Mouse (Mus musculus): ENCODE data around the gene Neurl2. TPM values are rescaled to one million over a fixed set of nuclear protein-coding genes. Genes with fewer than 3 reads are reported as not detected.
"Not testable (repeated sequence)": the region's sequence is repeated elsewhere in the genome, so short reads cannot be mapped to it uniquely, and the experiment has no call there.

Neurl2 gene
- total RNA-seq, 2 experiments from 2014 or later, result 33.3 to 34.0 TPM

DNA sequence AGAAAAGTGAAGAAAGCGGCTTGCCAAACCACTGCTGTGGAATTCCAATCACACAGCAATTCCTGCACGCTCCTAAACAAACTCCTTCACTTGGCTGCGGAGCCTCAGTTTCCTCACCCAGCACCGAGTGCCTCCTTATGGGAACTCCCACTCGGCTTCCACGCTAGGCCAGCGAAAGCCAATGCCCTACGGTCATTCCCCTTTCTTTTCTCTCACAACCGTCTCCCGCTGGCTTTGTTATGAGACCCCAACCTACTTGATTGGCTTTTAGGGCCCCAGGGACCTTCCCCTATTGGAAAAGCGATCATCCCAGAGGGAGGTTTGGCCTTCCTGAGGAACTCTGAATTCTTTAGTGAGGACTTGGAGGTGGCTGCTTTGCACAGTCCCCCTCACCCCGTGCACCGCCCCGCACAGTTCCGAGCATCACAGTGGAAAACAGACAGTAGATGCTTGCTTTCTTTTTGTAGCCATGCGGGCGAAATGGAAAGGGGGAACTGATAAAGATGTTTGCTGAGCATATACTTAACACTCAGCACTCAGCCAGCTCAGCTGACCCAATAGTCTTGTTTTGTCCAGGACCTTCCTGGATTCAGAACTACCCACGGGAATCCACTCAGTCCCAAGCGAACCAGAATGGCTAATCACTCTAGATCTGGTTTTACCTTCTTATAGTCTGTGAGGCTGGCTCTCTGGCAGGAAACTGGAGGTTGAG is 24.7 kb upstream of the Neurl2 start:
- no peak for DNase-seq

DNA sequence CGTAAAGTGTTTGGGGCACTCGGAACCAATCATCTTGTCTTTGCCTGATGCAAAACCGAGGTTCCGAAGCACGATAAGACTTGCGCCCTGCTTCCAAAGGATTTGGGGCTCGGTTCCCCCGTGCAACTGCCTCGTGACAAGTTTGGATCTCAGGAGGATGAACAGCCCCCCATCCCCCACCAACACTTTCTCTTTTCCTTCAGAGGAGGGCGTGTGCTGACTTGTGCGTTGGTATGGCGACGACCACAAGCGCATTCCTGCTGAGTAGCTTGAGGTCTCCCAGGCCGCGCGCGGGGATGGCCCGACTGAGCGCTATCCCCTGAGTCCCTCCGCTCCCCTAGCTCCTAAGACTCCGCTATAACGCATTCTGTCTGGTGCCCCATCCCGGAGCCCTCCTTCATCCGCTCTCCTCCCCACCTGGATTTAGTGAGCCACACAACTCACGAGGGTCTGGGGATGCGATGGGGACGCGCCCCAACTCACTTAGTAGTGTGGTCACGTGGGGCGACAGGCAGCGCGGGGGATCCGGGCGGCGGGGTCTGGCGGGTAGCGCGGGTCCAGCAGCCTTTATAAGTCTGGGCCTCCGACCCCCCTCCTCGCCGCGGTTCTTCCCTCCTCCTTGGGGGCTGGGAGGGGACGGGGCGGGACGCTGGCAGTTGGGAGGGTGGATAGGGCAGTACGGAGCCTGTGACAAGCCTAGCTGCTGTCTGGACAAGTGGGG is 24.0 kb upstream of the Neurl2 start, which contains the start of gene Pltp:
Gene Pltp, minus strand, starts transcription at position 611 of the 721 bp plus-strand sequence.
- DNase-seq, result peak; percentile 53

DNA sequence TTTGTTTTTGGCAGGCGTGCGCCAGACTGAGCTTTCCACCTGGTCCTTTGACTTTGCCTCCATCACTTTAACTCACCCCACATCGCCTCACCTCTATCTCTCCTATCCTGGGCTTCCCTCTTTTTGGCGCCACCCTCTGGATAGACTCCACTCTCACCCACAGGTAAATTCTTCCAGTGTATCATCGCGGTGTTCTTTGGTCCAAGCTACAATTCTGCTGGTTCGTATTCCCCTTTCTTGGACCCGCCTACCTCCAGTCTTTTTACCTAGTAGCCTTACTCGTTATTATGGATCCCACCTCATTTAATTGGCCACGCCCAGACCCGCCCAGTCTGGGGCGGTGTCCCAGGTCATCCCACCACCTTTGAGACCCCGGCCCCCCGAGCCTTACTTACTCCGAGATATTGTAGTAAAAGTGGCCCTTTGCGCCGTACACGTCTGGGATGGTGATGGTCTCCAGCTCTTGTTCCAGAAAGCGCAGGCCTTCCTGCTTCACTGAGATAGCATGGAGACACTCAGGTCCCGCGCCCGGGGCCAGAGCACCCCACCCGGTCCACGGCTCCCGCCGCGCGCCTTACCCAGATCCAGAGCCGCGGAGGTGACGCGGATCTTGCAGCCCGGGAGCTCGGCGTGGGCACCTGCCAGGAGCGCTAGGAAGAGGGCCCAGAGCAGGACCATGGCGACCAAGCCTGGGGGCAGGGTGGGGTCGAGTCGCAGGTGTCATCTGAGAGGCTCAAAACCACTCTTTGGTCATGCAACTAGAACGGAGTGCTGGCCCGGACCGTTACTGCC is 23.2 kb upstream of the Neurl2 start:
- no peak for DNase-seq

DNA sequence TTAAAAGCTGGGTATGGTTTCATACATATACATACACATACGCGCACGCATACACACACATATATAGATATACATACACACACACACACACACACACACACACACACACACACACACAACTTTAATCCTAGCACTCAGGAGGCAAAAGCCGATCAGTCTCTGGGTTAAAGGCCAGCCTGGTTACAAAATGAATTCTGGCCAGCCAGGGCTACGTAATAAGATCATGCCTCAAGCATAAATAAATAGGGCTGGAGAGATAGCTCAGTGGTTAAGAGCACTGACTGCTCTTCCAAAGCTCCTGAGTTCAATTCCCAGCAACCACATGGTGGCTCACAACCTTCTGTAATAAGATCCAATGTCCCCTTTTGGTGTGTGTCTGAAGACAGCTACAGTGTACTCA is 22.3 kb upstream of the Neurl2 start:
- not testable (repeated sequence) for DNase-seq

DNA sequence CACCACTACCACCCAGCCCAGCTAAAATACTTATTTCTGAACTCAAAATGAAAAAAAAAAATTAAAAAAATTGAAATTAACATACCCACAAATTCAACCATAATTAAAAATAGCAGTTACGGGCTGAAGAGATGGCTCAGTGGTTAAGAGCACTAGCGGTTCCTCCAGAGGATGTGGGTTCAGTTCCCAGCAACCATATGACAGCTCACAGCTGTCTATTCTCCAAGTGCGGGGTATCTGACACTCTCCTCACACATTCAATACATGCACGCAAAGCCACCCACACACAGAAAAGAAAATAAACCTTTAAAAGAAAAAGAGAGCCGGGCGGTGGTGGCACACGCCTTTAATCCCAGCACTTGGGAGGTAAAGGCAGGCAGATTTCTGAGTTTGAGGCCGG is 16.8 kb upstream of the Neurl2 start:
- no peak for DNase-seq

DNA sequence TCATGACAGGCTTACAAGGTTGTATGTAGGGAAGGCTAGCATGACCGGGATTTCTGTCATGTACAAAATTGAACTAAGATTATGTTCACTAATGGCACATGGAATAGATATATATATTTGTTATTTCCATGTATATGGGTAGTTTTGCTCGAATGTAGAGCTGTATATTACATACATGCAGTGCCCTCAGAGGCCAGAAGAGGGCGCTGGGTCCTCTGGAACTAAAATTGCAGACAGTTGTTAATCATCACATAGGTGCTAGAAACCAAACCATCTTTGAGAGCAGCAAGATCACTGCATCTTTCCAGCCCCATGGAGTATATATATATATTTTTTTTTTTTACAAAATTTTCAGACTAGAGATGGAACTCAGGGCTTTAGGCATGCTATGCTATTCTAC is 12.5 kb upstream of the Neurl2 start:
- DNase-seq, result no peak

DNA sequence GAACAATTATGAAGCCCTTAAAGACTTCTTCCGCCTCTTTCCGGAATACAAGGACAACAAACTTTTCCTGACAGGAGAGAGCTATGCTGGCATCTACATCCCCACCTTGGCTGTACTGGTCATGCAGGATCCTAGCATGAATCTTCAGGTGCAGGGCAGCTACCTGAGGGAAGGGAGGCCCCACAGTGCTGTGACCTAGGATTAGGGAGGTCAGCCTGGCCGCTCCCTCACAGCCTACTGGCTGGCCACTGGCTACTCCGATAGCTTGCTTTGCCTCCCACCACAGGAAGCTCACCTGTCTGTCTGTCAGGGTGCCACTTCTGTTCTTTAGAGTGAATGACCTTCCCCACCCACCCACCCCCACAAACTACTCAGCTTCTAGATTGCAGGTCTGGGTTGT is 1.9 kb upstream of the Neurl2 start:
- DNase-seq, result no peak

DNA sequence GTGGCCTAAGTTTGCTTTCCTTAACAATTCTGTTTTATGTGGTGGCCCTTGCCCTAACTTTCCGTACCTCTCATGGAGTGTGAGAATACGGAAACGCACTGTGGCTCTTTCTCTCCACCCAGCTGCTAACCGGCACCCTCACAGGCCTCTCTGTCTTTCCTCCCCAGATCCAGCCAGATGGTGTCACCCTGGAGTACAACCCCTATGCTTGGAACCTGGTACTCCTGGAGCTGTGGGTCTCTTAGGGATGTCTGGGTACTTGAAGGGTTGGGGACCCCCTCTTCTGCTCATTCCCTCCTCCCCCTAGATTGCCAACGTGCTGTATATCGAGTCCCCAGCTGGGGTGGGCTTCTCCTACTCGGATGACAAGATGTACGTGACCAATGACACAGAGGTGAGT is 1.3 kb upstream of the Neurl2 start:
- DNase-seq, result no peak

DNA sequence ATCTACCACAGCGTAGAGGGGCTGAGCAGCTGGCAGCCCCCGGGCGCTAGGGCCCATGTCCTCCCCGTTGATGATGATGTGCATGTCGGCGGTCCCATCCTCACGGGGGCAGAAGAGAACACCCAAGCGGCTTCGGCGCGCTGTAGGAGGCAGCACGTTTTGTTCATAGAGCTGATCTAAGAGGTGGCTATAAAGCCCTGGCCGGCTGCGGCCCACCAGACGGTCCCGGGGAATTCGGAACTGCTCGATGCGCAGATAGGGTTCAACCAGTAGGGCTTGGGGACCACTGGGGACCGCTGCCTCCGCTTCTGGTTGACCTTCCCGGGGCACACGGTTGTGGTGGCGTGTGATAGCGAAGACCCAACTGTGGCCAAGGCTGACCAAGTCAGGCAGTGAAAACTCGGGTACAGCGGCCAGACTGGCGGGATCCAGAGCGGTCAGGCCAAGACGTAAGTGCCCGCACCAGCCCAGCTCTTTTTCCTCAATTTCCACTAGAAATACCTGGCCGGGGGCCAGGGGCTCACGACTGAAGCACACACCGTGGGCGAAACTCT is 431 bp downstream of the Neurl2 start, which contains the start of gene Ctsa:
Gene Ctsa, plus strand, starts transcription at position 126 of the 554 bp plus-strand sequence.
- DNase-seq, result peak; percentile 85

DNA sequence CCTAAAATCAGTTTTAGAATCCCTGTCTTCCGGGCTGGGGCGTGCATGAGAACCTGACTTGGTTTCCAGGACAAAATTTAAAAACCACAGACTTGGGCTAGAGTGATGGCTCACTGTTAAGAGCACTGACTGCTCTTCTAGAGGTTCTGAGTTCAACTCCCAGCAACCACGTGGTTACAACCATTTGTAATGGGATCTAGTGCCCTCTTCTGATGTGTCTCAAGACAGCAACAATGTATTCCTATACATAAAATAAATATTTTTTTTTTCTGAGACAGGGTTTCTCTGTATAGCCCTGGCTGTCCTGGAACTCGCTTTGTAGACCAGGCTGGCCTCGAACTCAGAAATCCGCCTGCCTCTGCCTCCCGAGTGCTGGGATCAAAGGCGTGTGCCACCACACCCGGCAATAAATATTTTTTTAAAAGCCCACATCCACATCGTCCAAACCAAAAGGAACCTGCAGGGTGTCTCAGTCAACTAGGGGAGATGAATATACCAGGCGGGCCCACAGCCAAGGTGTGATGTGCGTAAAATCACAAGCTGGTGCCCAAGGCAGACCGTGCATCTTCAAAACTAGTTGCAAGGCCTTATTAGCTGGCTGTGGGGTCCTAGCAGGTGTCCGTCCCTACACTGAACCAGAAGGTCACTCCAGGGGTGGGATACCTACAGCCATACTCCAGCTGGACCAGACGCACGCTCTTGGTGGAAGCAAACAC is 1.1 kb downstream of the Neurl2 start:
- DNase-seq, result no peak

DNA sequence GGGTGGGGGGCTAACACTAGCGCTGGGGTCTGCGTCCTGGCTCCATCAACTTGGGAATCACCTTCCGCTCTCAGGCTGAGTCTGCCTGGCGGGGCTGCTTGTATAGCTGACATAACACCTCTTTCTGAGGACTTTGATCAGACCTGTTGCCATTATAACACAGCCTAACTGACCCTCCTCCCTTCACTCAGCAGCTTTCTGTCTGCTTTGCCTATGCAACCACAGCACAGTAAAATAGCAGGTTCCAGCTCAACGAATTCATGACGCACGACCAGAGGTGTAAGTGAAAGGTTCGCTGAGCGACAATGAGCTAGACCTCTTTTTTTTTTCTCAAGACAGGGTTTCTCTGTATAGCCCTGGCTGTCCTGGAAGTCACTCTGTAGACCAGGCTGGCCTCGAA is 2.2 kb downstream of the Neurl2 start:
- DNase-seq, result no peak

DNA sequence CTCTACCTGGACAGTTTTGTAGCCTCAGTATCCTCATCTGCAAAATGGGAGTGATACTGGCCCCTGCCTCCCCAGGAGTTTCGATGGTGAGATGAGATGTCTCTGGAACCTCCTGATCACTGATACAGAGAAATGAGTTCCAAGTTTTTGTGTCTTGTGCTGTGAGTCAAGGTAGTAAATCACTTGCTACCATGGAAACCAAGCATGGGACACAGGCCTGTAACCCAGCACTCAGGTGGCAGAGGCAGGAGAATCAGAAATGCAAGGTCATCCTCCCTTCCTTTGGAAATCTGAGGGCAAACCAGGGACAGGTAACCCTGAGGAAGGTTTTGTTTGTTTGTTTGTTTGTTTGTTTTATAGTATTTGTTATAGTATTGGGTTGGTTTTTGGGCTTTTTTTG is 4.2 kb downstream of the Neurl2 start:
- DNase-seq, result no peak

DNA sequence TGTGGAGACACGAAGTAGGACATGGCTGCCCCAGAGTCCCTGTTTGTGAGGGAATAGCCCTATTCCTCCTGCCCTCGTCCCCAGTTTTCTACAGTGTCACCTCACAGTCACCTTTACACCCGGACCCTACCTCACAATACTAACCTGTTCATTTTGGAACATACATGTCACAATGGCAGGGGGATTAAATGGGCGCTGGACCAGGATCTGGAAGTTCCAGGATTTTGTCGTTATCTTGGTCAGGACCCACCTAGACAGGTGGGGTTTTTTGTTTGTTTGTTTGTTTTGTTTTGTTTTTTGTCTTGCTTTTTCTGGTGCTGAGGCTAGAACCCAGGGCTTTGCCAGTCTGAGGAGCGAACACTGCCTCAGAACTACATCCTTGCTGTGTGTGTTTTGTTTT is 4.8 kb downstream of the Neurl2 start, which contains the start of gene Spata25:
Gene Spata25, minus strand, starts transcription at position 101 of the 400 bp plus-strand sequence.
- DNase-seq, result no peak

DNA sequence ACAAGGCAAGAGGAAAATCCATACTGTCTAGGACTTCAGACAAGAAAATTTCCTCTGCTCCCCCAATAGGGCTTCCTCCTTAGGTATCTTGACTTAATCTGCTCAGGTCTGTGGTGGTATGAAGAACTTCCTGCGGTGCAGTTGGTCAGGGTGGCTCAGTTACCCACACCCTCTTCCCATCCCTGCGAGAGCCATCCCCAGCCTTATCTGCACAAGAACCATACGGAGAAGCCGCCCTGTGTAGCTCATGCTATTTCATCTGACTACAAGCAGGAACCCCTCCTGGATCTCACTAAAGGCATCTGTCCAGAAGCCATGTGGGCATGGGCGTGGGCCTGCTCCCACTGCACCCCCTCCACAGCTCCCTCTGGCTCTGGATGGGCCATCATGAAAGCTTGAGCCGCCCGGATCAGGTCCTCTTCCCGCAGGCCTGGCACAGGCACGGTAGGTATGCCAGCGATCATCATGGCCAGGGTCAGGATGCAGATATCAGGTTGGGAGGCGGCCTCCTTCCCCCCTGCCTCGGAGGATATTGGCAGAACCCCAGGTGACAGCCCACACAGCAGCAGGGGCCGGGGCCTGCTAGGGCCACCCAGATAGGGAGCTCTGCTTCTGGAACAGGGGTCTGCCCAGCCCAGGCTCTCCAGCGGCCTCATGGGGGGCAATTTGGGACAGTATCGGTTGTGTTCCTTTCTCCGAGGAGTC is 6.0 kb downstream of the Neurl2 start:
- DNase-seq, result no peak

DNA sequence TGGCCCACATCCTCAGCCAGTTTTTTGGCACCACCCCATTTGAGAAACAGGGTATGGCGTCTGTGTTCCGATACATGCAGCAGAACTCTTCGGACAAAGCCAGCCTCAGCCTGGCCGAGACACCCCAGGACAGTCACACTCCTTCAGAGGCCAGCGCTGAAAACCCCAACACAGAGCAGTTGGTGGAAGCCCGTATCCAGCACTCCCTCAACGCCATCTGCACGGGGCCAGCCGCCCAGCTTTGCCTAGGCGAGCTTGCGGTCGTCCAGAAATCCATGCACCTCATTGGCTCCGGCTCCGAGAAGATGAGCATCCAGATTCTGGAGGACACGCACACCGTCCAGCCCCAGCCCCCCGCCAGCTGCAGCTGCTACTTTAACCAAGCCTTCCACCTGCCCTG is 7.7 kb downstream of the Neurl2 start:
- DNase-seq, result no peak

DNA sequence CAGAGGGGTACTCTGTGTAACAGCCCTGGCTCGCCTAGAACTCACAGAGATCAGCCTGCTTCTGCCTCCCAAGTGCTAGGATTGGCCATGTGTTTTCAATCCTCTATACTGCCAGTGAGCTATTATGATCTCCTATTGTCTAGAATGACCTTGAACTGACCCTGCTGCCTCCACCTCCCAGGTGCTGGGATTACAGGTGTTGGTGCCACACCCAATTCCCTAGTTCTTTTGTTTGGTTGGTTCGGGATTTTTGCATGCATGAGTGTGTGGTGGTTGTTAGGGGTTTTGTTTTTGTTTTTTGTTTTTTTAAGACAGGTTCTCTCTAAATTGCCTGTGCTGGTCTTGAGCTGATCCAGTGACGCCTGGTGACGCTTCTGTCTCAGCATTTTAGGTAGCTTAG is 9.3 kb downstream of the Neurl2 start:
- DNase-seq, result no peak

DNA sequence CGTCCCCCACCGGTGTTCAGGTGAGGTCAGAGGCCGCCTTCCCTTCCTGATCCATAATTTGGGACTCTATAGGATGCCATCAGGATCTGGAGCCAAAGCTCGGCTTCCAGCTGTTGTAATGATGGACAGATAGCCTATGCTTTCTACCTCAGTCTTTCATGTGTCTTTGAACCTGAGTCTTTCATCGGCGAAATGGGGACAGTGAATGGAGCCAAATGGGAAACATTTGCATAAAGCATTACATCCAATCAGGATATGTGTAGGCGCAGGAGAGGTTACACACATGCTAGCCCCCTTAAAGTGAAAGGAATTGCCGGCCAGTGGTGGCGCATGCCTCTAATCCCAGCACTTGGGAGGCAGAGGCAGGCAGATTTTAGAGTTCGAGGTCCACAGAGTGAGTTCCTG is 10.1 kb downstream of the Neurl2 start:
- DNase-seq, result peak; percentile 40

DNA sequence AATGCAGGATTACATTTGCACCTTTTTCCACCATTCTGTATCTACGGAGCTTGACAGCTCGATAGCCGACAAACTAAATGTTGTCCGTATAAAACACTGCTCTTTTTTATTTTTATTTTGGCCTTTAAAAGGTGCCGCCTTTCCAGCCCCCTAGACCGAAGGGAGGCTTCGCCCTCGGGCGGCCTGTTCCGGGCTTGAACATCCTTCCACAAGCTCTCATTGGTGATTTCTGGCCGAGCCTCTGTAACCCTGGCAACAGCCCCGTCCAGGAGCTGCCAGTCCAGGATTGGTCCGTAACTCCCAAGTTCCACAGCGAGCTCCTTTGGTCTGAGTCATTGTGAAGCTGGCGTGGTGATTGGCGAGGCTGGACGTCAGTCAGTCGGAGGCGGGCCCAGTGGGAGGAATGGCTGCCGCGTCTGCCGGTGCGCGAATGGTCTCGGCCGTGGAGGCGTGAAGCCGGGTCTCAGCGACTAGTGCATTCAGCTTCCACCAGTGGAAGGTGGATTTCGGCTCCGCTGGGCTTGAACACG is 10.6 kb downstream of the Neurl2 start, which contains the start of gene Zswim1:
Gene Zswim1, plus strand, starts transcription at position 51 of the 530 bp plus-strand sequence.
- DNase-seq, result peak; percentile 100

DNA sequence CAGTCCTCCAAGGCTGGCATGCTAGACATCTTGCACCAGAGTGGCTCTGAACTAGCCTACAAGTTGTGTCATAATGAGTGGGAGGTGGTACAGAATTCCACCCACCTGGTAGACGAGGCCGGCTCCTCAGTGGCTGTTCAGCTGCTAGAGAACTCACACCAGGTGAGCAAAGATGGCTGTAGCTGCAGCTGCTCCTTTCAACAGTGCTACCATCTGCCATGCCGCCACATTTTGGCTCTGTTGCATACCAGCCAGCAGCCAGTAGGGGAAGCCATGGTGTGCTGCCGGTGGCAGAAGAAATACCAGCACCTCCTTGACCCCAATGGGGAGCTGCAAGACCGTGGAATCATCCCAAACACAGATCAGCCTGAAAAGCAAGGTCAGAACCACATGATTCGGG is 12.2 kb downstream of the Neurl2 start:
- no peak for DNase-seq

DNA sequence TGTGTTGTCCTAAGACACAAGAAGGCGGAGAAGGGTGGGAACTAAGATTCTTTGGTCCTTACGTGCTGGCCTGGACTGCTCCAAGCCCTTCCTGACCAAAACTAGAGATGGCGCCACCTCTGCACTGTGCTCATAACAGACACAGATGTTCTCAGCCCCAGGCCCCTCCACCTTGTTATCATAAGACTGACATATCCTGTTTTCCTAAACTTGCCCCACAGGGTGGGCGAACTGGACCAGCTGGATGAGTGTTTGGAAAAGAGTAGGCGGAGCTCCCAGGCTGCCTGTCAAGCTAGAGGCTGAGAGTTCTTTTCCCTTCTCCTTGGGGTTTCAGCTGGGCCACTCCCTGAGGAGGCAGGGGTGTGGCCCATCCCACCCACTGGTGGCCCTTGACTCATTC is 15.6 kb downstream of the Neurl2 start:
- no peak for DNase-seq

DNA sequence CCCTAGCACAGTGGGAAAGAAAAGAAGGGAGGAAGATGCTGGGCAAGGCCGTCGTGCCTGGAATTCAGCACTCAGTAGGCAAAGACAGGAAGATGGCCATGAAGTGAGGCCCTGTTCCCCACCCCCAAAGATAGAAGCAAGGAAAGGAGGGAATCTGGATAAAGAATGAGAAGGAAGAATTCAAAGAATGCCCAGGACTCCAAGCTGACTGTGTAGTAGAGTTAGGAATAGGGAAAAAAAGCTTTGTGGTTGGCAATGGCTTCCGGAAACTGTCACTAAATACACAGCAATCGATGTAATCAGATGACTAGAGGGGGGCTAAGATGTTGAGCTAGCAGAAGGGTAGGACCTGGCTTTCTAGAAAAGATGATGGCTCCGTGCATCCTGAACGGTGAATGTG is 16.1 kb downstream of the Neurl2 start:
- no peak for DNase-seq

Data from heart, postnatal 4 days (tissue).